Mouse (Mus musculus) embryonic facial prominence, embryonic 11.5 days (tissue): Measurements from ENCODE around the gene Tmem60. TPM values are rescaled to one million over a fixed set of nuclear protein-coding genes. Genes with fewer than 3 reads are reported as not detected.

ENCODE experiments used
- ATAC-seq: fragments of 200-750 bp; cut with Nextera tagmentation; replicated peaks from 2 replicates; pipeline ENCODE4 v1.8.0; 2017; ENCODE audit warnings: low read depth; ENCODE audit not compliant: insufficient number of reproducible peaks, low FRiP score, low TSS enrichment
- DNase-seq: peaks from one replicate; pipeline ENCODE4 v3.0.0-alpha.2; 2015; ENCODE audit warnings: low spot score
- H3K27ac ChIP-seq: fragments of 300-500 bp; sonication (generic); replicated peaks from 2 replicates; pipeline ENCODE4 v1.5.1; 2014; ENCODE audit warnings: mild to moderate bottlenecking, low read depth, low read length, control low read depth
- H3K27me3 ChIP-seq: fragments of 300-500 bp; sonication (generic); 2 replicates; pipeline ENCODE4 v1.6.1; 2014; ENCODE audit warnings: mild to moderate bottlenecking, low read length, moderate library complexity, mixed read lengths; ENCODE audit not compliant: control insufficient read depth, insufficient read depth
- H3K36me3 ChIP-seq: fragments of 300-500 bp; sonication (generic); replicated peaks from 2 replicates; pipeline ENCODE4 v1.6.1; 2014; ENCODE audit warnings: low read depth, mild to moderate bottlenecking, low read length, moderate library complexity, mixed read lengths; ENCODE audit not compliant: control insufficient read depth, insufficient read depth
- H3K4me1 ChIP-seq: fragments of 300-500 bp; sonication (generic); 2 replicates; pipeline ENCODE4 v1.6.1; 2014; ENCODE audit warnings: low read length, mixed read lengths; ENCODE audit not compliant: control insufficient read depth, insufficient read depth
- H3K4me2 ChIP-seq: fragments of 300-500 bp; sonication (generic); 2 replicates; pipeline ENCODE4 v1.6.1; 2014; ENCODE audit warnings: low read depth, mild to moderate bottlenecking, control low read depth, low read length, moderate library complexity
- H3K4me3 ChIP-seq: fragments of 300-500 bp; sonication (generic); 2 replicates; pipeline ENCODE4 v1.5.1; 2014; ENCODE audit warnings: low read depth, low read length, control low read depth
- H3K9ac ChIP-seq: fragments of 300-500 bp; sonication (generic); replicated peaks from 2 replicates; pipeline ENCODE4 v1.6.1; 2014; ENCODE audit warnings: mild to moderate bottlenecking, control low read depth, low read length
- H3K9me3 ChIP-seq: fragments of 300-500 bp; sonication (generic); replicated peaks from 2 replicates; pipeline ENCODE4 v1.6.1; 2016; ENCODE audit warnings: mild to moderate bottlenecking, low read length, inconsistent platforms, mixed read lengths; ENCODE audit not compliant: control insufficient read depth
- WGBS: fragments of 180-500 bp; shearing (Covaris S2); extraction: QIAGEN DNeasy Blood & Tissue Kit; methylation state at CpG from one replicate; pipeline ENCODE4 v1.1.7; 2014; 5-methylcytosine and 5-hydroxymethylcytosine counted together
- polyA plus RNA-seq: library from polyadenylated mRNA; unstranded; fragments of >200 nt; fragmentation: Nextera tagmentation; extraction: Ambion mirVana; gene quantifications from 2 replicates; pipeline ENCODE4 v1.2.1, GENCODE M21; 2014

Tmem60 gene
- 53.6 and 62.2 TPM in 2 replicates for polyA plus RNA-seq

- Histone ChIP-seq H3K27me3 (no peaks in the 10 kb centered on the region), H3K9ac (peak within 1 kb of the TSS; percentile 86), H3K4me2 (peak within 1 kb of the TSS; percentile 58), H3K9me3 (no peaks in the 10 kb centered on the region), H3K36me3 (no peaks in the 10 kb centered on the region), H3K4me3 (peak within 1 kb of the TSS; percentile 86), H3K27ac (peak within 1 kb of the TSS; percentile 92), H3K4me1 (no peaks in the 10 kb centered on the region)
- ATAC-seq (peak; percentile 99), DNase-seq (peak; percentile 99)
- under 1% methylated on average over 68 of the region's 94 CpGs for WGBS
Observed at GRCm38 (mm10) chr5:20881915-20882800, at the start of gene Tmem60, which contains the start of gene Phtf2. Gene Tmem60, plus strand, starts transcription at chr5:20882191. Gene Phtf2, minus strand, starts transcription at chr5:20882124.

- Histone ChIP-seq H3K36me3 (no peaks in the 10 kb centered on the region), H3K9ac (no peak overlapping the region), H3K9me3 (no peaks in the 10 kb centered on the region), H3K4me3 (no peak overlapping the region), H3K4me1 (no peaks in the 10 kb centered on the region), H3K4me2 (no peak overlapping the region), H3K27me3 (no peaks in the 10 kb centered on the region), H3K27ac (no peak overlapping the region)
- DNase-seq = no peak
- 97% methylated on average over 1 of the region's 1 CpGs for WGBS
- no peak for ATAC-seq
Observed at GRCm38 (mm10) chr5:20834399-20834798, 47.6 kb upstream of the Tmem60 start.

GRCm38 (mm10) chr5:20837082-20837481, 44.9 kb upstream of the Tmem60 start:
- H3K9me3 ChIP-seq = no peaks in the 10 kb centered on the region
- H3K36me3 ChIP-seq = no peaks in the 10 kb centered on the region
- ATAC-seq (no peak), DNase-seq (no peak)
- WGBS = 100% methylated on average over 1 of the region's 1 CpGs
- no peak overlapping the region for H3K4me3 ChIP-seq
- no peak overlapping the region for H3K4me2 ChIP-seq
- H3K27me3 ChIP-seq = no peaks in the 10 kb centered on the region
- no peaks in the 10 kb centered on the region for H3K4me1 ChIP-seq
- H3K27ac ChIP-seq = no peak overlapping the region
- no peak overlapping the region for H3K9ac ChIP-seq

GRCm38 (mm10) chr5:20843405-20843804, 38.6 kb upstream of the Tmem60 start:
- Histone ChIP-seq H3K36me3 (no peaks in the 10 kb centered on the region), H3K9me3 (no peaks in the 10 kb centered on the region), H3K27ac (no peak overlapping the region), H3K4me3 (no peak overlapping the region), H3K27me3 (no peaks in the 10 kb centered on the region), H3K4me2 (no peak overlapping the region), H3K9ac (no peak overlapping the region), H3K4me1 (no peaks in the 10 kb centered on the region)
- DNase-seq = no peak
- peak; percentile 56; the same call in 1 of the 2 replicates for ATAC-seq
- WGBS = 60% methylated on average over 2 of the region's 3 CpGs

- DNase-seq = peak; percentile 29
- H3K27me3 ChIP-seq = no peaks in the 10 kb centered on the region
- 55% methylated on average over 2 of the region's 2 CpGs for WGBS
- H3K9me3 ChIP-seq = no peaks in the 10 kb centered on the region
- no peaks in the 10 kb centered on the region for H3K4me1 ChIP-seq
- no peak overlapping the region for H3K9ac ChIP-seq
- ATAC-seq = no peak
- no peaks in the 10 kb centered on the region for H3K36me3 ChIP-seq
- no peak overlapping the region for H3K27ac ChIP-seq
- no peak overlapping the region for H3K4me3 ChIP-seq
- no peak overlapping the region for H3K4me2 ChIP-seq
Observed at GRCm38 (mm10) chr5:20843816-20844215, 38.2 kb upstream of the Tmem60 start.

GRCm38 (mm10) chr5:20847010-20847409, 35.0 kb upstream of the Tmem60 start:
- Histone ChIP-seq H3K4me3 (no peak overlapping the region), H3K27ac (no peak overlapping the region), H3K9ac (no peak overlapping the region), H3K4me1 (no peaks in the 10 kb centered on the region), H3K9me3 (no peaks in the 10 kb centered on the region), H3K27me3 (no peaks in the 10 kb centered on the region), H3K36me3 (no peaks in the 10 kb centered on the region), H3K4me2 (no peak overlapping the region)
- no peak for ATAC-seq
- DNase-seq = no peak
- WGBS = 94% methylated on average over 2 of the region's 2 CpGs

GRCm38 (mm10) chr5:20855066-20855465, 26.9 kb upstream of the Tmem60 start:
- no peak overlapping the region for H3K9ac ChIP-seq
- H3K9me3 ChIP-seq = no peaks in the 10 kb centered on the region
- no peaks in the 10 kb centered on the region for H3K36me3 ChIP-seq
- H3K4me1 ChIP-seq = no peaks in the 10 kb centered on the region
- DNase-seq = no peak
- 83% methylated on average over 4 of the region's 4 CpGs for WGBS
- no peaks in the 10 kb centered on the region for H3K27me3 ChIP-seq
- H3K27ac ChIP-seq = no peak overlapping the region
- no peak overlapping the region for H3K4me2 ChIP-seq
- ATAC-seq = no peak
- H3K4me3 ChIP-seq = no peak overlapping the region

- 93% methylated on average over 2 of the region's 2 CpGs for WGBS
- Histone ChIP-seq H3K4me1 (no peaks in the 10 kb centered on the region), H3K27me3 (no peaks in the 10 kb centered on the region), H3K4me3 (no peak overlapping the region), H3K36me3 (no peaks in the 10 kb centered on the region), H3K9ac (no peak overlapping the region), H3K4me2 (no peak overlapping the region), H3K9me3 (no peaks in the 10 kb centered on the region), H3K27ac (no peak overlapping the region)
- DNase-seq (no peak), ATAC-seq (no peak)
Observed at GRCm38 (mm10) chr5:20858404-20858803, 23.6 kb upstream of the Tmem60 start.
